Mouse (Mus musculus): ENCODE measurements around the gene 1110051M20Rik. TPM values are rescaled to one million over a fixed set of nuclear protein-coding genes. Genes with fewer than 3 reads are reported as not detected.

1110051M20Rik gene
- total and polyA plus RNA-seq, 3 experiments, result 21.1 to 34.0 (median 26.2) TPM

- Histone ChIP-seq H3K79me2 (replicated peaks; ENCODE audit: control insufficient read depth, extremely low read depth, insufficient read depth, poor library complexity, severe bottlenecking) (no peaks in the 10 kb centered on the region), H3K4me1 (ENCODE audit: control insufficient read depth in 1 of 2, insufficient read depth in 2 of 2) (no peaks in the 10 kb centered on the region), H3K9ac (ENCODE audit: insufficient read depth, low read depth) (no peak overlapping the region), H3K9me3 (replicated peaks; ENCODE audit: low read length) (no peaks in the 10 kb centered on the region), H3K27me3 (replicated peaks) (no peaks in the 10 kb centered on the region), H3K36me3 (replicated peaks in 1 of 2; ENCODE audit: control insufficient read depth in 1 of 2, insufficient read depth in 1 of 2, low read length in 1 of 2) (no peaks in the 10 kb centered on the region), H3K4me3 (replicated peaks in 1 of 3; ENCODE audit: low read depth in 2 of 3, low read length in 2 of 3, poor library complexity in 1 of 3) (no peak overlapping the region), H3K4me2 (ENCODE audit: insufficient read depth, low read depth, poor library complexity, severe bottlenecking) (no peak overlapping the region), H3K27ac (ENCODE audit: insufficient read depth, low read depth) (no peak overlapping the region)
- TF ChIP-seq GABPA (IDR thresholded peaks at IDR 0.05; ENCODE audit: insufficient replicate concordance, low read depth, low read length), result no peak
- TF ChIP-seq MAZ (IDR thresholded peaks at IDR 0.05; ENCODE audit: low read depth, low read length), result no peak
- TF ChIP-seq E2F4 (IDR thresholded peaks at IDR 0.05; ENCODE audit: insufficient replicate concordance, low read depth, low read length), result no peak
- TF ChIP-seq TBP (conservative IDR thresholded peaks at IDR 0.05; ENCODE audit: low read depth, low read length), result no peak
- no peak for TF ChIP-seq JUN (IDR thresholded peaks at IDR 0.05; ENCODE audit: insufficient read depth, low read depth, low read length)
- no peak for TF ChIP-seq CHD2 (IDR thresholded peaks at IDR 0.05; ENCODE audit: low read length)
- TF ChIP-seq ZKSCAN1 (IDR thresholded peaks at IDR 0.05; ENCODE audit: borderline replicate concordance, low read depth, low read length), result no peak
- TF ChIP-seq MEF2A (IDR thresholded peaks at IDR 0.05; ENCODE audit: borderline replicate concordance, low read depth, low read length), result no peak
- no peak for TF ChIP-seq TCF12 (IDR thresholded peaks at IDR 0.05; ENCODE audit: low read depth, low read length)
- dilution Hi-C loops (cut with MboI; ENCODE audit: extremely low pct_ligation_motif_present, extremely low pct_unique_long_range_greater_than_20kb, low sequenced_read_pairs) (no loop called here), in situ Hi-C loops (cut with MboI; ENCODE audit: low pct_ligation_motif_present, low pct_unique_long_range_greater_than_20kb, low sequenced_read_pairs) (no loop called here)
- no peak for DNase-seq (ENCODE audit: extremely low read depth)
Measured at GRCm38 (mm10) chr2:91339591-91339990, 104.9 kb downstream of the 1110051M20Rik start.

- Histone ChIP-seq H3K9ac (ENCODE audit: insufficient read depth, low read depth) (no peak overlapping the region), H3K4me2 (ENCODE audit: insufficient read depth, low read depth, poor library complexity, severe bottlenecking) (no peak overlapping the region), H3K36me3 (replicated peaks in 1 of 2; ENCODE audit: control insufficient read depth in 1 of 2, insufficient read depth in 1 of 2, low read length in 1 of 2) (no peaks in the 10 kb centered on the region), H3K27ac (ENCODE audit: insufficient read depth, low read depth) (no peak overlapping the region), H3K4me3 (replicated peaks in 1 of 3; ENCODE audit: low read depth in 2 of 3, low read length in 2 of 3, poor library complexity in 1 of 3) (no peak overlapping the region), H3K79me2 (replicated peaks; ENCODE audit: control insufficient read depth, extremely low read depth, insufficient read depth, poor library complexity, severe bottlenecking) (no peaks in the 10 kb centered on the region), H3K27me3 (replicated peaks) (no peaks in the 10 kb centered on the region), H3K4me1 (ENCODE audit: control insufficient read depth in 1 of 2, insufficient read depth in 2 of 2) (peaks cover 3 to 20% of the 10 kb centered on the region in 2 experiments; a peak in 3 of 4 replicates), H3K9me3 (replicated peaks; ENCODE audit: low read length) (no peaks in the 10 kb centered on the region)
- TF ChIP-seq MXI1 (IDR thresholded peaks at IDR 0.05; ENCODE audit: low read depth, low read length), result no peak
- TF ChIP-seq SMC3 (IDR thresholded peaks at IDR 0.05; ENCODE audit: low read depth, low read length), result no peak
- TF ChIP-seq POLR2AphosphoS2 (IDR thresholded peaks at IDR 0.05; ENCODE audit: low read depth, low read length), result no peak
- TF ChIP-seq JUN (IDR thresholded peaks at IDR 0.05; ENCODE audit: insufficient read depth, low read depth, low read length), result no peak
- TF ChIP-seq RAD21 (IDR thresholded peaks at IDR 0.05; ENCODE audit: low read depth, low read length), result no peak
- no peak for TF ChIP-seq USF1 (IDR thresholded peaks at IDR 0.05; ENCODE audit: low read depth, low read length)
- TF ChIP-seq MAZ (IDR thresholded peaks at IDR 0.05; ENCODE audit: low read depth, low read length), result no peak
- no peak for TF ChIP-seq NRF1 (IDR thresholded peaks at IDR 0.05; ENCODE audit: low read depth, low read length)
- no peak for TF ChIP-seq IRF4 (IDR thresholded peaks at IDR 0.05; ENCODE audit: low read depth, low read length)
- no peak for TF ChIP-seq RCOR1 (conservative IDR thresholded peaks at IDR 0.05; ENCODE audit: low read depth, low read length)
- TF ChIP-seq TCF12 (IDR thresholded peaks at IDR 0.05; ENCODE audit: low read depth, low read length), result no peak
- TF ChIP-seq JUND (conservative IDR thresholded peaks at IDR 0.05; ENCODE audit: low read depth, low read length), result no peak
- no peak for TF ChIP-seq ZMIZ1 (IDR thresholded peaks at IDR 0.05; ENCODE audit: low read depth, low read length)
- no peak for DNase-seq (ENCODE audit: extremely low read depth)
- dilution Hi-C loops (cut with MboI; ENCODE audit: extremely low pct_ligation_motif_present, extremely low pct_unique_long_range_greater_than_20kb, low sequenced_read_pairs) (no loop called here), in situ Hi-C loops (cut with MboI; ENCODE audit: low pct_ligation_motif_present, low pct_unique_long_range_greater_than_20kb, low sequenced_read_pairs) (no loop called here)
Measured at GRCm38 (mm10) chr2:91335128-91335527, 109.4 kb downstream of the 1110051M20Rik start.
